Mouse (Mus musculus) myocyte (in vitro differentiated cells): ENCODE data around the gene Upf3a.

Source experiments
- CEBPB ChIP-seq: IDR thresholded peaks from 2 replicates; pipeline ENCODE4 v1.6.1; 2011; ENCODE audit warnings: mild to moderate bottlenecking, moderate library complexity; ENCODE audit not compliant: poor library complexity, insufficient read depth, severe bottlenecking
- E2F4 ChIP-seq: IDR thresholded peaks from one replicate; pipeline ENCODE4 v1.6.1; 2011; ENCODE audit warnings: mild to moderate bottlenecking, control low read depth, moderate library complexity; ENCODE audit not compliant: insufficient read depth
- MAX ChIP-seq: IDR thresholded peaks from one replicate; pipeline ENCODE4 v1.6.1; 2011; ENCODE audit warnings: low read depth, mild to moderate bottlenecking, control low read depth
- MYOD1 ChIP-seq, 3 experiments: IDR thresholded peaks; one replicate each; pipeline ENCODE4 v1.6.1; 2011; ENCODE audit warnings: control low read depth in 2 of 3, low read depth in 2 of 3, mild to moderate bottlenecking in 2 of 3, moderate library complexity in 1 of 3; ENCODE audit not compliant: insufficient read length in 2 of 3, control insufficient read depth in 1 of 3
- MYOG ChIP-seq, 3 experiments: IDR thresholded peaks; one replicate each; pipeline ENCODE4 v1.6.1; 2011; ENCODE audit warnings: control low read depth in 2 of 3, low read depth in 2 of 3, mild to moderate bottlenecking in 2 of 3; ENCODE audit not compliant: insufficient read length in 2 of 3, control insufficient read depth in 1 of 3, insufficient read depth in 1 of 3
- POLR2A ChIP-seq: IDR thresholded peaks from one replicate; pipeline ENCODE4 v1.6.1; 2011; ENCODE audit warnings: low read depth, mild to moderate bottlenecking, control low read depth, moderate library complexity; ENCODE audit not compliant: insufficient read length
- POLR2AphosphoS2 ChIP-seq: IDR thresholded peaks from one replicate; pipeline ENCODE4 v1.6.1; 2011; ENCODE audit warnings: low read depth, control low read depth; ENCODE audit not compliant: insufficient read length
- REST ChIP-seq: IDR thresholded peaks from one replicate; pipeline ENCODE4 v1.6.1; 2011; ENCODE audit warnings: mild to moderate bottlenecking, control low read depth, moderate library complexity; ENCODE audit not compliant: insufficient read depth, insufficient read length
- SRF ChIP-seq: IDR thresholded peaks from one replicate; pipeline ENCODE4 v1.6.1; 2011; ENCODE audit warnings: low read depth; ENCODE audit not compliant: control insufficient read depth, insufficient read length
- TCF12 ChIP-seq: IDR thresholded peaks from one replicate; pipeline ENCODE4 v1.6.1; 2011; ENCODE audit warnings: mild to moderate bottlenecking, control low read depth; ENCODE audit not compliant: poor library complexity, insufficient read depth, severe bottlenecking
- USF1 ChIP-seq: IDR thresholded peaks from one replicate; pipeline ENCODE4 v1.6.1; 2011; ENCODE audit warnings: low read depth, mild to moderate bottlenecking, control low read depth, moderate library complexity

- TF ChIP-seq TCF12 (no peak), POLR2A (no peak), MAX (no peak), CEBPB (no peak), USF1 (no peak), POLR2AphosphoS2 (no peak), MYOG (IDR thresholded peaks at IDR 0.05; ENCODE audit: control insufficient read depth in 1 of 3, insufficient read depth in 1 of 3, insufficient read length in 2 of 3, low read depth in 2 of 3) (no peak), REST (no peak), E2F4 (no peak), MYOD1 (IDR thresholded peaks at IDR 0.05; ENCODE audit: control insufficient read depth in 1 of 3, insufficient read length in 2 of 3, low read depth in 2 of 3) (no peak), SRF (no peak)
These were observed 27.3 kb upstream of the Upf3a start for GRCm38 (mm10) chr8:13757805-13758727.
